20 mouse cellular contexts compared by ENCODE assay signal in genomic region chr6:89049290-89049689, GRCm38 (mm10).
"Had no signal": no experiment of that assay in that cellular context is flagged by ENCODE, and none has a peak within 500 bp of the region (broad histone marks: within the 10 kb centered on the region; RNA-seq: fewer than 3 reads in every experiment).

No protein-coding gene starts in this region.

- H3K4me1 ChIP-seq: liver, embryonic 15.5 days; lung, embryonic 15.5 days; midbrain, embryonic 12.5 days; neural tube, embryonic 13.5 days; neural tube, embryonic 15.5 days; stomach, embryonic 15.5 days had no signal

- H3K27me3 ChIP-seq: liver, embryonic 15.5 days; midbrain, embryonic 12.5 days; neural tube, embryonic 13.5 days; neural tube, embryonic 15.5 days; stomach, embryonic 15.5 days had no signal

- ATAC-seq: liver, postnatal 0 days; lung, postnatal 0 days; midbrain, embryonic 16.5 days had no signal

- H3K36me3 ChIP-seq: liver, embryonic 15.5 days; lung, embryonic 15.5 days; midbrain, embryonic 12.5 days; neural tube, embryonic 13.5 days; neural tube, embryonic 15.5 days; stomach, embryonic 15.5 days had no signal

- H3K4me2 ChIP-seq: liver, embryonic 15.5 days; lung, embryonic 15.5 days; midbrain, embryonic 12.5 days; neural tube, embryonic 13.5 days; neural tube, embryonic 15.5 days; stomach, embryonic 15.5 days had no signal

- H3K9me3 ChIP-seq: liver, embryonic 15.5 days; lung, embryonic 15.5 days; midbrain, embryonic 12.5 days; neural tube, embryonic 13.5 days; neural tube, embryonic 15.5 days; stomach, embryonic 15.5 days had no signal

- H3K4me3 ChIP-seq: liver, embryonic 15.5 days; lung, embryonic 15.5 days; midbrain, embryonic 12.5 days; myocyte; neural tube, embryonic 13.5 days; neural tube, embryonic 15.5 days; stomach, embryonic 15.5 days had no signal

- H3K9ac ChIP-seq: liver, embryonic 15.5 days; liver, postnatal 0 days; lung, embryonic 15.5 days; midbrain, embryonic 12.5 days; neural tube, embryonic 13.5 days; neural tube, embryonic 15.5 days; stomach, embryonic 15.5 days had no signal

- H3K27ac ChIP-seq: liver, embryonic 15.5 days; lung, embryonic 15.5 days; midbrain, embryonic 12.5 days; neural tube, embryonic 13.5 days; neural tube, embryonic 15.5 days; stomach, embryonic 15.5 days; stomach, postnatal 0 days had no signal

- DNase-seq: liver, postnatal 0 days; lung, adult 2 months; lung, postnatal 4 days; midbrain, embryonic 14.5 days; retina, postnatal 1 day; right cerebral cortex, adult 18-20 months; right cerebral cortex, postnatal 14 days; thymus, adult 2 months; thymus, postnatal 25 days; thymus, postnatal 4 days had no signal
